Mouse (Mus musculus): ENCODE data around the gene Dus3l. TPM values are rescaled to one million over a fixed set of nuclear protein-coding genes. Genes with fewer than 3 reads are reported as not detected.

Gene Dus3l
- total and polyA plus RNA-seq, 3 experiments: 38.9 to 70.5 TPM; not detected in 1

DNA sequence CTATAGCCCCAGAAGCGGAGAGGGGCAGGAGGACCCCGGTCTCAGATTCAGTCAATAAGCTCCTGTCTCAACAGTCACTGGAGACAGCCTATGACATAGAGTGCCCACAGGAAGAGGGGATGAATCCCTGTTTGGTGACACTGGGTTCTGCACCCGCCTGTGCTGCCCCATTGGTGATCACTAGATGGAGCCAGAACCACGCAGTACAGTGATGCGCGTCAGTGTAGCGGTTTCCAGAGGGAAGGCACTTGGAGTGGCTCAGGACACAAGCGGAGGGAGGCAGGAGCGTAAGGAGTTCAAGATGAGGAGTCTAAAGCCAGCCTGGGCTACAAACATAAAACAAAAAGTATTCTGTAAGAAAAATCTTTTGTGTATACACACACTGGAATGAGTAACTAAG is 44.0 kb downstream of the Dus3l start:
- Histone ChIP-seq H3K4me3 (ENCODE audit: control insufficient read depth in 1 of 2, insufficient read depth in 1 of 2, low read depth in 2 of 2, low read length in 2 of 2) (no peak overlapping the region), H3K4me1 (ENCODE audit: control insufficient read depth in 1 of 2, insufficient read depth in 2 of 2, low read length in 2 of 2) (peaks cover 0 to 6% of the 10 kb centered on the region in 2 experiments; a peak in 1 of 4 replicates), H3K36me3 (ENCODE audit: control insufficient read depth in 1 of 2, insufficient read depth in 2 of 2, low read length in 2 of 2) (peaks cover 0 to 3% of the 10 kb centered on the region in 2 experiments; a peak in 2 of 4 replicates), H3K79me2 (ENCODE audit: control insufficient read depth, insufficient read depth, low read length, poor library complexity) (no peaks in the 10 kb centered on the region), H3K9ac (ENCODE audit: control insufficient read depth, low read depth, low read length, poor library complexity, severe bottlenecking) (no peak overlapping the region), H3K9me3 (replicated peaks; ENCODE audit: insufficient read depth, low read length) (no peaks in the 10 kb centered on the region), H3K27me3 (ENCODE audit: control insufficient read depth in 1 of 2, insufficient read depth in 2 of 2, low read length in 2 of 2) (no peaks in the 10 kb centered on the region), H3K27ac (ENCODE audit: control insufficient read depth, low read depth, low read length) (no peak overlapping the region)
- TF ChIP-seq TCF12 (IDR thresholded peaks at IDR 0.05; ENCODE audit: low read depth, low read length) (no peak), CTCF (IDR thresholded peaks at IDR 0.05 in 2 of 3, conservative IDR thresholded peaks at IDR 0.05 in 1 of 3; ENCODE audit: control insufficient read depth in 1 of 3, insufficient read depth in 1 of 3, low read depth in 2 of 3, low read length in 3 of 3, poor library complexity in 1 of 3, severe bottlenecking in 1 of 3) (peak; percentile 41 to 72 (median 69)), RAD21 (IDR thresholded peaks at IDR 0.05; ENCODE audit: low read depth, low read length) (peak; percentile 74), MXI1 (IDR thresholded peaks at IDR 0.05; ENCODE audit: low read depth, low read length) (no peak), POLR2A (IDR thresholded peaks at IDR 0.05; ENCODE audit: control insufficient read depth in 1 of 2, insufficient read depth in 1 of 2, low read depth in 1 of 2, low read length in 2 of 2, poor library complexity in 1 of 2) (no peak), ZKSCAN1 (IDR thresholded peaks at IDR 0.05; ENCODE audit: low read depth, low read length) (no peak), ZC3H11A (IDR thresholded peaks at IDR 0.05; ENCODE audit: low read depth, low read length) (peak; percentile 25; the same call in 1 of the 2 replicates), SMC3 (IDR thresholded peaks at IDR 0.05; ENCODE audit: low read depth, low read length) (peak; percentile 60)
- DNase-seq (ENCODE audit: low read depth, low spot score): peak; percentile 38

DNA sequence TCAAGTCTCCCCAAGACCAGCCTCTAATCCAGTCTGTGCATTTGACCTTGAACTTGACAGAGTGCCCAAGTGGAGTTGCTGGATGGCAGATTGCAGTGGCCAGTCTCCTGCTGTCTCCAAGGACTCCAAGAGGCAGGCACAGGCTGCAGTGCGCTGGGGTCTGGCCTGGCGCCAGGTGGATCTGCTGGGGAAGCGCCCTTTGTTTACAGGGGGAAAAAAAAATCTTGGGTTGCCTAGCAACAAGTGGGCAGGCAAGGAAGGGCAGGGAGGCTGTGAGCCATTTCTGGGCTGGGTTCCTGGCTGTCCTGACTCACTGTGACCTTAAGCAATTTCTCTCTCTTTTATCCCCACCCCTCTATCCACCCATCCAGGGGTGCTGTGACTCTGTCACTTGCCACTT is 45.7 kb downstream of the Dus3l start:
- H3K36me3 ChIP-seq (ENCODE audit: control insufficient read depth in 1 of 2, insufficient read depth in 2 of 2, low read length in 2 of 2): peaks cover 0 to 3% of the 10 kb centered on the region in 2 experiments; a peak in 2 of 4 replicates
- DNase-seq (ENCODE audit: low read depth, low spot score): peak; percentile 79

DNA sequence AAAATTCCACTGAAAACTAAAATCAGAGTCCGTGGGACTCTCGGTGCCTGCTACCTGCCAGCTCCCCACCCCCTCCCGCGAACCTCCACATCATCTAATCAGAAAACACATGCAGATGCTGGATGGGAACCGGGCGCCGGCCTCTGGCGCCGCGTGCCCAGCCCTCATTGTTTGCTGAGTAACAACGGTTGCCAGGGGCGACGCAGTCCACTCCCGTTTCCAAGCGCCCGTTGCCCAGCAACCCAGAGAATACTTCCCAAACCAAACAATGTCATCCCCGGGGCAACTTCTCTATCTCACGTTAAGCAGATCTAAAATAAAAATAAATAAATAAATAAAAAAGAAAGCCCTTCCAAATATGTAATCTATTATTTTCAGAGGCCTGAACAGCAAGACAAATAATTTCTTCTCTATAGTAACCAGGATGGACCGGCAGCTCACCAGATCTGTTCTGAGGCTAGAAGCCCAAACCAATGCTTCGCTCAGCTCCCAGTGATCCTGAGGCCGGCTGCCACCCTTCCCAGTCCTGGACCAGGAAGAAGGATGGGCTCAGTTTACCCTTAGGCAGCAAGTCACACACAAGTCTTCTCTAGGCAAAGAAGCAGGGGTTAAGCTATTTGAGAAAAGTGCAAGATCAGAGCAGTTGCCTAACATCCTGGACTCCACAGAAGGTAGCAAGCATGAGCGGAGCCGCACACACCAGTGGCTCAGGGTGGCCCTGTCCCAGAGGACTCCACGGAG is 49.9 kb downstream of the Dus3l start:
- Histone ChIP-seq H3K36me3 (ENCODE audit: control insufficient read depth in 1 of 2, insufficient read depth in 2 of 2, low read length in 2 of 2) (peaks cover 0 to 5% of the 10 kb centered on the region in 2 experiments; a peak in 2 of 4 replicates), H3K27me3 (ENCODE audit: control insufficient read depth in 1 of 2, insufficient read depth in 2 of 2, low read length in 2 of 2) (no peaks in the 10 kb centered on the region), H3K4me3 (ENCODE audit: control insufficient read depth in 1 of 2, insufficient read depth in 1 of 2, low read depth in 2 of 2, low read length in 2 of 2) (no peak overlapping the region), H3K9ac (ENCODE audit: control insufficient read depth, low read depth, low read length, poor library complexity, severe bottlenecking) (no peak overlapping the region), H3K79me2 (ENCODE audit: control insufficient read depth, insufficient read depth, low read length, poor library complexity) (no peaks in the 10 kb centered on the region), H3K27ac (ENCODE audit: control insufficient read depth, low read depth, low read length) (no peak overlapping the region), H3K9me3 (replicated peaks; ENCODE audit: insufficient read depth, low read length) (no peaks in the 10 kb centered on the region), H3K4me1 (ENCODE audit: control insufficient read depth in 1 of 2, insufficient read depth in 2 of 2, low read length in 2 of 2) (peaks cover 0 to 6% of the 10 kb centered on the region in 2 experiments; a peak in 1 of 4 replicates)
- no peak for TF ChIP-seq EP300 (IDR thresholded peaks at IDR 0.05; ENCODE audit: low read depth in 1 of 2, low read length in 2 of 2)
- no peak for TF ChIP-seq JUND (IDR thresholded peaks at IDR 0.05; ENCODE audit: low read depth, low read length)
- TF ChIP-seq POLR2AphosphoS2 (IDR thresholded peaks at IDR 0.05; ENCODE audit: low read length): no peak
- no peak for TF ChIP-seq POLR2AphosphoS5 (IDR thresholded peaks at IDR 0.05; ENCODE audit: borderline replicate concordance, low read depth, low read length)
- no peak for TF ChIP-seq CHD2 (IDR thresholded peaks at IDR 0.05; ENCODE audit: low read length)
- TF ChIP-seq MYB (IDR thresholded peaks at IDR 0.05; ENCODE audit: low read depth, low read length): no peak
- TF ChIP-seq UBTF (IDR thresholded peaks at IDR 0.05; ENCODE audit: borderline replicate concordance, insufficient read depth, low read depth, low read length): no peak
- TF ChIP-seq ZC3H11A (IDR thresholded peaks at IDR 0.05; ENCODE audit: low read depth, low read length): no peak
- no peak for TF ChIP-seq E2F4 (IDR thresholded peaks at IDR 0.05; ENCODE audit: borderline replicate concordance, low read depth, low read length)
- DNase-seq (ENCODE audit: low read depth, low spot score): no peak

More for the DNA sequence above, 45.7 kb downstream of the Dus3l start:
- Histone ChIP-seq H3K4me1 (ENCODE audit: control insufficient read depth in 1 of 2, insufficient read depth in 2 of 2, low read length in 2 of 2) (peaks cover 0 to 6% of the 10 kb centered on the region in 2 experiments; a peak in 1 of 4 replicates), H3K9me3 (replicated peaks; ENCODE audit: insufficient read depth, low read length) (no peaks in the 10 kb centered on the region), H3K27ac (ENCODE audit: control insufficient read depth, low read depth, low read length) (no peak overlapping the region), H3K27me3 (ENCODE audit: control insufficient read depth in 1 of 2, insufficient read depth in 2 of 2, low read length in 2 of 2) (no peaks in the 10 kb centered on the region), H3K9ac (ENCODE audit: control insufficient read depth, low read depth, low read length, poor library complexity, severe bottlenecking) (no peak overlapping the region), H3K79me2 (ENCODE audit: control insufficient read depth, insufficient read depth, low read length, poor library complexity) (no peaks in the 10 kb centered on the region), H3K4me3 (ENCODE audit: control insufficient read depth in 1 of 2, insufficient read depth in 1 of 2, low read depth in 2 of 2, low read length in 2 of 2) (no peak overlapping the region)
- TF ChIP-seq SIN3A (IDR thresholded peaks at IDR 0.05; ENCODE audit: low read length): peak; percentile 47; the same call in 1 of the 2 replicates
- peak; percentile 83 for TF ChIP-seq ZNF384 (IDR thresholded peaks at IDR 0.05; ENCODE audit: low read depth, low read length)
- TF ChIP-seq E2F4 (IDR thresholded peaks at IDR 0.05; ENCODE audit: borderline replicate concordance, low read depth, low read length): no peak

All from MEL (cell line).